Mouse (Mus musculus) thymus, postnatal 36 days (tissue): Measurements from ENCODE around the gene Trappc6b.
A peak's percentile ranks its signal among the peaks of the same experiment; 100 is the strongest.
"Not testable (repeated sequence)": the region's sequence is repeated elsewhere in the genome, so short reads cannot be mapped to it uniquely, and the experiment has no call there.

Experiments
- DNase-seq, 2 experiments: peaks; one replicate each; pipeline ENCODE4 v3.0.0; 2022; ENCODE audit warnings: mixed read lengths in 2 of 2

The Trappc6b gene

GRCm38 (mm10) chr12:59060993-59061595 is at the start of gene Trappc6b:
TSS of gene Trappc6b (minus strand) at chr12:59061472.
- peak; percentile 67 to 74 for DNase-seq

- DNase-seq, result no peak
Measured at GRCm38 (mm10) chr12:59107926-59108325, 46.7 kb upstream of the Trappc6b start.

- no peak for DNase-seq
Measured at GRCm38 (mm10) chr12:59106491-59106890, 45.2 kb upstream of the Trappc6b start.

GRCm38 (mm10) chr12:59105914-59106313 is 44.6 kb upstream of the Trappc6b start:
- DNase-seq, result no peak

GRCm38 (mm10) chr12:59104771-59105170 is 43.5 kb upstream of the Trappc6b start:
- DNase-seq, result no peak

- DNase-seq, result no peak
Measured at GRCm38 (mm10) chr12:59095104-59096025, 34.1 kb upstream of the Trappc6b start, which contains the start of gene Mia2. TSS of gene Mia2 (plus strand) at chr12:59095799.

GRCm38 (mm10) chr12:59093543-59093942 is 32.3 kb upstream of the Trappc6b start:
- DNase-seq, result no peak

GRCm38 (mm10) chr12:59086171-59086570 is 24.9 kb upstream of the Trappc6b start:
- no peak for DNase-seq

- DNase-seq, result no peak
Measured at GRCm38 (mm10) chr12:59084446-59084845, 23.2 kb upstream of the Trappc6b start.

- no peak for DNase-seq
Measured at GRCm38 (mm10) chr12:59080461-59080860, 19.2 kb upstream of the Trappc6b start.

- no peak for DNase-seq
Measured at GRCm38 (mm10) chr12:59077883-59078282, 16.6 kb upstream of the Trappc6b start.

GRCm38 (mm10) chr12:59076996-59077395 is 15.7 kb upstream of the Trappc6b start:
- no peak for DNase-seq

- no peak for DNase-seq
Measured at GRCm38 (mm10) chr12:59074052-59074451, 12.8 kb upstream of the Trappc6b start.

- DNase-seq, result no peak
Measured at GRCm38 (mm10) chr12:59072286-59072685, 11.0 kb upstream of the Trappc6b start.

- DNase-seq, result no peak
Measured at GRCm38 (mm10) chr12:59068791-59069190, 7.5 kb upstream of the Trappc6b start.

- peak; percentile 62 to 72 for DNase-seq
Measured at GRCm38 (mm10) chr12:59067095-59067494, 5.8 kb upstream of the Trappc6b start.

GRCm38 (mm10) chr12:59066448-59067077 is 5.3 kb upstream of the Trappc6b start, which contains the start of gene Pnn:
TSS of gene Pnn (plus strand) at chr12:59066884.
- peak; percentile 96 to 97 for DNase-seq

GRCm38 (mm10) chr12:59065776-59066175 is 4.5 kb upstream of the Trappc6b start:
- no peak for DNase-seq

GRCm38 (mm10) chr12:59064837-59065236 is 3.6 kb upstream of the Trappc6b start:
- no peak for DNase-seq

GRCm38 (mm10) chr12:59060322-59060721 is 950 bp downstream of the Trappc6b start:
- DNase-seq, result no peak

GRCm38 (mm10) chr12:59058242-59058641 is 3.0 kb downstream of the Trappc6b start:
- not testable (repeated sequence) for DNase-seq

GRCm38 (mm10) chr12:59056222-59056621 is 5.0 kb downstream of the Trappc6b start:
- no peak for DNase-seq

- DNase-seq, result no peak
Measured at GRCm38 (mm10) chr12:59055196-59055850, 5.9 kb downstream of the Trappc6b start.
